In genomic region chr12:31499314-31500131, GRCm38 (mm10) we compare ENCODE assay signal across 8 mouse cellular contexts. TPM values are rescaled to one million over a fixed set of nuclear protein-coding genes. Genes with fewer than 3 reads are reported as not detected.
A peak's percentile ranks its signal among the peaks of the same experiment; 100 is the strongest.
DNase-seq lines count a peak whose midpoint lies in the region; ATAC-seq lines count a peak whose summit lies in the region.

Gene Cbll1 (minus strand): TSS chr12:31499616.

- ATAC-seq in erythroid progenitor cell, adult 5-6 weeks (replicated peaks; ENCODE audit: low FRiP score, poor library complexity, severe bottlenecking), result peak; percentile 94
- ATAC-seq in heart, embryonic 13.5 days (ENCODE audit: extremely low read depth, insufficient number of reproducible peaks, low FRiP score, low TSS enrichment), result peak; percentile 97
- ATAC-seq in liver, embryonic 12.5 days, result peak; percentile 98
- peak; percentile 98 for ATAC-seq in stomach, embryonic 15.5 days (ENCODE audit: insufficient read depth, low FRiP score, low read depth)

- peak within 1 kb of the TSS; percentile 93 for H3K9ac ChIP-seq in heart, embryonic 13.5 days
- H3K9ac ChIP-seq in liver, embryonic 12.5 days, result peak within 1 kb of the TSS; percentile 90
- peak within 1 kb of the TSS; percentile 75 for H3K9ac ChIP-seq in stomach, embryonic 15.5 days

- peak; percentile 95 for DNase-seq in CD4-positive helper T cell, adult 2 months (ENCODE audit: low read depth, low spot score)
- peak; percentile 94 for DNase-seq in brain, embryonic 18.5 days (ENCODE audit: low read depth, low spot score)
- DNase-seq in kidney, postnatal 10 days, result peak; percentile 97
- peak; percentile 92 to 94 for DNase-seq in natural killer cell, adult 2 months (ENCODE audit: low spot score in 2 of 2)

- peak within 1 kb of the TSS; percentile 87 for H3K4me3 ChIP-seq in heart, embryonic 13.5 days
- H3K4me3 ChIP-seq in liver, embryonic 12.5 days, result peak within 1 kb of the TSS; percentile 97
- peak within 1 kb of the TSS; percentile 98 for H3K4me3 ChIP-seq in stomach, embryonic 15.5 days (replicated peaks)

- WGBS in heart, embryonic 13.5 days, result under 1% methylated on average over 68 of the region's 68 CpGs
- under 1% methylated on average over 67 of the region's 68 CpGs for WGBS in liver, embryonic 12.5 days (ENCODE audit: insufficient replicate concordance)
- under 1% methylated on average over 67 of the region's 68 CpGs for WGBS in stomach, embryonic 15.5 days

- no peaks in the 10 kb centered on the region for H3K9me3 ChIP-seq in heart, embryonic 13.5 days
- no peaks in the 10 kb centered on the region for H3K9me3 ChIP-seq in liver, embryonic 12.5 days (replicated peaks)
- no peaks in the 10 kb centered on the region for H3K9me3 ChIP-seq in stomach, embryonic 15.5 days

- peaks cover 16% of the 10 kb centered on the region for H3K4me1 ChIP-seq in heart, embryonic 13.5 days
- peaks cover 24% of the 10 kb centered on the region for H3K4me1 ChIP-seq in liver, embryonic 12.5 days
- peaks cover 4% of the 10 kb centered on the region; the same call in 1 of the 2 replicates for H3K4me1 ChIP-seq in stomach, embryonic 15.5 days

- H3K4me2 ChIP-seq in heart, embryonic 13.5 days, result peak within 1 kb of the TSS; percentile 81
- peak within 1 kb of the TSS; percentile 85 for H3K4me2 ChIP-seq in liver, embryonic 12.5 days
- peak within 1 kb of the TSS; percentile 78 for H3K4me2 ChIP-seq in stomach, embryonic 15.5 days

- H3K27me3 ChIP-seq in heart, embryonic 13.5 days (replicated peaks), result no peaks in the 10 kb centered on the region
- 0 out of 2 replicates have a peak, but pooled peaks cover 1% of the 10 kb centered on the region for H3K27me3 ChIP-seq in liver, embryonic 12.5 days (replicated peaks)
- H3K27me3 ChIP-seq in stomach, embryonic 15.5 days (replicated peaks), result no peaks in the 10 kb centered on the region

- H3K27ac ChIP-seq in heart, embryonic 13.5 days (replicated peaks), result peak within 1 kb of the TSS; percentile 87
- H3K27ac ChIP-seq in liver, embryonic 12.5 days, result peak within 1 kb of the TSS; percentile 81
- H3K27ac ChIP-seq in stomach, embryonic 15.5 days, result peak within 1 kb of the TSS; percentile 91

- H3K36me3 ChIP-seq in heart, embryonic 13.5 days, result peaks cover under 1% of the 10 kb centered on the region
- peaks cover under 1% of the 10 kb centered on the region for H3K36me3 ChIP-seq in liver, embryonic 12.5 days
- no peaks in the 10 kb centered on the region for H3K36me3 ChIP-seq in stomach, embryonic 15.5 days

RNA-seq across cellular contexts. Expression of gene Cbll1, which starts in this region (rescaled TPM):
- 9.6 and 22.3 TPM in 2 replicates for total RNA-seq in erythroid progenitor cell, adult 5-6 weeks (2015; ENCODE audit: low replicate concordance)
- total RNA-seq in erythroid progenitor cell, adult 5-6 weeks (2017; ENCODE audit: low replicate concordance), result 2.0 and 4.6 TPM in 2 replicates
- 8.4 and 9.3 TPM in 2 replicates for polyA plus RNA-seq in heart, embryonic 13.5 days (2015; fragmentation: Nextera tagmentation; extraction: Ambion mirVana)
- 4.9 and 6.9 TPM in 2 replicates for polyA plus RNA-seq in liver, embryonic 12.5 days (2016; fragmentation: Nextera tagmentation; extraction: Ambion mirVana)
- 12.1 TPM in 2 replicates for polyA plus RNA-seq in stomach, embryonic 15.5 days (2015; fragmentation: Nextera tagmentation; extraction: Ambion mirVana)

Comparison
In these comparisons a context has a peak if more than half of its experiments do, and no peak if none do; other contexts are left out.
1. Peak in every context shown above with its lines: DNase-seq, ATAC-seq, H3K4me3 ChIP-seq and H3K27ac ChIP-seq.